Mouse (Mus musculus) G1E (cell line): Measurements from ENCODE around the gene Rsrc1.

Experiments
- CTCF ChIP-seq: IDR thresholded peaks from 2 replicates; pipeline ENCODE4 v1.5.1; 2012; ENCODE audit warnings: low read depth, low read length, inconsistent platforms, mixed read lengths
- GATA1 ChIP-seq: IDR thresholded peaks from 2 replicates; pipeline ENCODE4 v1.6.1; 2012; ENCODE audit warnings: borderline replicate concordance, low read length, inconsistent platforms, mixed read lengths
- GATA2 ChIP-seq: IDR thresholded peaks from 2 replicates; pipeline ENCODE4 v1.6.1; 2012; ENCODE audit warnings: low read depth, low read length, inconsistent platforms, borderline replicate concordance
- POLR2AphosphoS5 ChIP-seq: IDR thresholded peaks from 2 replicates; pipeline ENCODE4 v1.6.1; 2012; ENCODE audit warnings: low read depth, low read length, inconsistent platforms; ENCODE audit not compliant: insufficient replicate concordance

- TF ChIP-seq CTCF (no peak), GATA1 (no peak), POLR2AphosphoS5 (no peak), GATA2 (no peak)
Measured at GRCm38 (mm10) chr3:67147246-67147645, 166.1 kb downstream of the Rsrc1 start.
